Mouse (Mus musculus): ENCODE results near the gene Cflar.

Gene Cflar

DNA sequence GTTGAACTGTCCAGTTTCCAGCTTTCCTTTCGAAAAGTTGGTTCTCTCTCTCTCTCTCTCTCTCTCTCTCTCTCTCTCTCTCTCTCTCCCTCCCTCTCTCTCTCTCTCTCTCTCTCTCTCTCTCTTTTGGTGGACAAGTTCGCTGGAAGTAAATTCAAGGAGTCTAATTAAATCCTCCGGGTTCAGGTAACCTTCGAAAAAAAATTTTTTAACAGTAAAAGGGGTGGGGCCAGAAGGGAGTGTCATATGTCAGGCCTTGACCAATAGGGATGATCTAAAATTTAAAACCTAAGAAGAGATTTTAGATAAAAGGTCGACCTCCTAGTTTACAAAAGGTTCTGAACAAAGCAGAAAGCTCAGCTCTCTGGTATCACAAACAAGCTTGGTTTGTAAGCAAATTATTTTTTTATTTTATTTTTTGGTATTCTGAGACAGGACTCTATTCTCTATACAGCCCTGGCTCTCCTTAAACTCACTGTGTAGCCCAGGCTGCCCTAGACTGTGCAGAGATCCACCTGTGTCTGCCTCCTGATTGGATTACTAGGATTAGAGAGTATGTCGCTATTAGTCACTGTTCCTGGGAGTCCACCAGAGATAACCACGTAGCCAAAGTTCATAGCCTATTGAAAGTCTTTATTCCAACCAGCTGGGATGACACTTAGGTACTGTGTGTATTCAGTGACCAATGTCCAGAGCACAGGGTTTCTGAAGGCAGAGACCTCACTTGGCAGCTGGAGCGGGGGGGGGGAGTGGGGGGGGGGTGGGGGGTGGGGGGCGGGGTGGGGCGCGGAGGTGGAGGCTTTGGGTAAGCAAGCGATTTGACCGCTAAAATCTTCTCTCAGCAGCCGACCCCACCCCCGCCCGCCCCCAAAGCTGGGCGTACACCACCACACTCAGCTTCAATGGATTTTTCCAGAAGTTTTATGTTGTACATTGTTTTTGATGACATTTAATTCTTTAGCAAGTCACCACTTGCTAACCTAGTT, 1.1 kb downstream of the Cflar start:
- DNase-seq (ENCODE audit: low read depth), result peak; percentile 80

DNA sequence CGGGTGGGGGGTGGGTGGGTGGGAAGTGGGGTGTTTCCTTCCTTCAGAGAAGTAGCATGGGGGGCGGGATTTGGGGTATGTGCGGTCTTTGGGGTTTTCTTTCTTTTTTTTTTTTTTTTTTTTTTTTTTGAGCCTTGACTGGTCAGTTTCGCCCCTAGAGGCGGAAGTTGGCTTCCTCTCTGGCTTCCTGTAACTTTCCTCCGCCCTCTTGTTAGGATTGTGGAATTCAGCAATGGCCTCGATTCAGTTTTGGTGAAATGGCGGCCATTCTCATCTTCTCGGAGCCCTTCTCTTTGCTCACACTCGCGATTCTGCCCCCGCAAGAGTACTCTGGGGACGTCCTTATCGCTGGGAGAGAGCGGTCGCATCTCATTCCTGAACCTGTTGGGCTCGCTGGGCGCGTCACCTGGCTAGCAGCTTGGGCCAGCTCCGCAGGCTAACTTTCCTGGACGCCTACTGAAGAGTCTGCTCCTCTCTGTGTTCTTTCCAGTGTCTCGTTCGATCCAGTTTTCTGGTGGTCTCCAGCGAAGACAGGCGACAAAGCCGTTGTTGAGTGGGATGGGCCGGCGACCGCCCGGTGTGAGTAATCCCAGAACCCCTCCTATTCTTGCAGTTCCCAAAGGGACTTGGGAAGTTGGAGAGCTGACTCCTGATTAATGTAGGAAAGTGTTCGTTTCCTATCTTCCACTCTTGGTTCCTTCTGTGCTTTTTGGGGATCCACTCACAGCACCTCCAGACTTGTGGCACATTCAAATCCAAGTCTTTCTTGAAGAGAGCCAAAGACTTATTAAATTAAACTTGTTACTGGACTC, 2.0 kb downstream of the Cflar start:
- DNase-seq (ENCODE audit: low read depth), result no peak

DNA sequence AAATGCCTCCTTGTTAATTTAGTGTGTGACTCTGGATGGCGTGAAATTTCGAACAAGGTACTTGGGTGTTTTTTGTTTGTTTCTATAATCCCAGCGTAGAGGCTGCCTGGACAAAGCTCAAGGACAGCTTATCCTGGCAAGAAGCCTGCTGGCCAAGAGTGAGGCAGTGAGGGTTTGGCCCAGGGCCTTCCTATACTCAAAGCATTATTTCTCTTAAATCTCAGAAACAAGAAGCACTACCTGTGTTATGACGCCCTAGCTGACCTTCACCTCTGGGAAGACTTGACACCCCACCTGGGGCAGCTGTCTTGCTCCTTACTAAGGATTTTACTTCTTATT, 2.6 kb downstream of the Cflar start:
- DNase-seq (ENCODE audit: low read depth), result no peak

DNA sequence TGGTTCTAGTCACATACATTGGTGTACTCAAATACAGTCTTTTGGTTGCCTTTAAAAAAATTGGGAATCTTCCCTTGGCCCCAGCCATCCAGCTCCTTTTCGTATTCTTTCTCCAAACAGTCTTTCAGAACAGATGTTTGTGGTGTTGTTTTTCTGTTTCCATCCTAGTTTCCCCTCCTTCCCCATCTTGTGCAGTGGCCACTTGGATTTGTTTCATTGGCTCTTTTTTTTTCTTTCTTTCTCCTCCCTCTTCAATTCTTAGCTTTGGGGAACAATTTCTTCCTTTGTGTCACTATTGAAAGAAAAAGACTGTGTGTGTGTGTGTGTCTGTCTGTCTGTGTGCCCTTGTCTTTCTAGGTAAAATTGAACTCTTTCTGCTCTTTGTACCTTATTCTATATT, 3.1 kb downstream of the Cflar start:
- no peak for DNase-seq (ENCODE audit: low read depth)

DNA sequence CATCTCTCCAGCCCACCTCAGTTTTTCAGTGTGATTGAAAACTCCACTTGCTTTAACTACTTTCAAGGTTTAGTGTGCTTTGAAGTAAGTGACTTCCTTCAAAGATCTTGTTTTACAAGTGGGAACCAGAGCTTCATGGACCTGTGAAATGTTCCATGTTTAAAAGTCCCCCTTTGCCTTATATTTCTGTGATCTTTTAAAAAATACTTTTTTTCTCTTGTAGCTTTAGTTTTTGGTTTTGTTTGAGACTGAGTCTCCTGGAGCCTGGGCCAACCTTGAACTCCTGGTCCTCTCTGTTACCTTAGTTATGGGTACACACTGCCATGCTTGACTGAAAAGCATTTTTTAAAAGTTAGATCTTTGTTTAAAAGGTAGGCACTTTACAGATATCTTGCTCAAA, 4.2 kb downstream of the Cflar start:
- no peak for DNase-seq (ENCODE audit: low read depth)

- no peak for DNase-seq (ENCODE audit: low read depth)
Measured at GRCm38 (mm10) chr1:58716162-58716882, 5.0 kb downstream of the Cflar start.

DNA sequence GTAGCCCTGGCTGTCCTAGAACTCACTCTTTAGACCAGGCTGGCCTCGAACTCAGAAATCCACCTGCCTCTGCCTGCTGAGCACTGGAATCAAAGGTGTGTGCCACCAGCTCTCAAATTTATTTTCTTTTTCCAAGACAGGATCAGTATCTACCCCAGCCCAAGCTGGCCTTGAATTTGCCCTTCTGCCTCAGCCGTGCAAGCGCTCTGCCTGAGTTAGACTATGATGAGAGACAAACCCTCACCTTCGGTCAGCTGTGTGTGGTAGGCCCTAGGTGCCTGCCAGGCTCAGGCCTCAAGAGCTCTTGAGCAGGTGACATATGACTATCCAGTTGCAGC, 5.5 kb downstream of the Cflar start:
- DNase-seq (ENCODE audit: low read depth), result no peak

DNA sequence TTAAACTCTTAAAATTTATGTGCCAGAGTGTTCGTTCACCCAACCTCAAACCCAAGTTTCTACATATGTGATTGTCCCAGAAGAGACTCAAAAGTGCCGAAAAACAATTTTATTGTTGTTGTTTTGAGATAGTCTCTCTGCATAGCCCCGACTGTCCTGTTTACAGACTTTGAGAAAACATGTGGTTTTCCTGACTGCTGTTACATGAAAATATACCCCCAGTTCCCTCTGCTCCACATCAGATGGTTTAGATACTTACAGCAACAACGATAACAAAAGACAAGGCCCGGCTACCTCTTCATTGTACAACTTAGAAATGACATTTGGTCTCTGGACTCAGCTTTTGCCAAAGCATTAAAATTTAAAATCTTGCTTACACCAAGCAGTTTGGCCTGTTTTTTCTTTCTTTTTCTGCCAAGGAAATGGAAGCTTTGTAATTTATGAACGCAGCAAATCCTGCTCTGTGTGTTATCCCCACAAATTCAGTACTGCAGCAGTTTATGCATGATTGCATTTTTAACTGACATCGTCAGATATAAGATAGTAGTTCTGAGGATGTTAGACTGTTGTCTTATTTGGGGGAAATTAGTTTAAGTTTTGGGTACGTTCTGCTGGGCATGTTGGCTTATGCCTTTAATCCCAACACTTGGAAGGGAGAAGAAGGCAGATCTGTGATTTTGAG, 6.4 kb downstream of the Cflar start:
- DNase-seq (ENCODE audit: low read depth), result no peak

GRCm38 (mm10) chr1:58719356-58719945, 8.1 kb downstream of the Cflar start:
- no peak for DNase-seq (ENCODE audit: low read depth)

DNA sequence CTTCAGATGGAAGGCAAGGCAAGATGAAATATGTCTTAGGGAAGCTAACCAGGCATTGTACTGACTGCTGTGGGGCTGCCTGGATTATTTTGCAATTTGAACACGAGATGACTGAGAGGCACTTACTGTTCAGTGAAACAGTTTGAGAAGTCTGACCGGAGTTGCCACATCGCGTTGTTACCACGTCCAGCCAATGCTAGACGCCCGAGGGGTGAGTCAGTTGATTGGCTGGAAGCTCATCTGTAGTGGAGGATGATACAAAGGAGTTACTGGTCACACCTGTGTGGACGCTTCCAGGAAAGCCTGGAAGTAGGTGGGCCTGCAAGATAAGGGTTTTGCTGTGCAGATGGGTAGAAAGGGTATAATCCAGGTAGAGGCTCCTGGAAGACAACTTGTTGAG, 8.8 kb downstream of the Cflar start:
- DNase-seq (ENCODE audit: low read depth), result no peak

- no peak for DNase-seq (ENCODE audit: low read depth)
Measured at GRCm38 (mm10) chr1:58720988-58721387, 9.7 kb downstream of the Cflar start.

- no peak for DNase-seq (ENCODE audit: low read depth)
Measured at GRCm38 (mm10) chr1:58722115-58722938, 11.0 kb downstream of the Cflar start.

DNA sequence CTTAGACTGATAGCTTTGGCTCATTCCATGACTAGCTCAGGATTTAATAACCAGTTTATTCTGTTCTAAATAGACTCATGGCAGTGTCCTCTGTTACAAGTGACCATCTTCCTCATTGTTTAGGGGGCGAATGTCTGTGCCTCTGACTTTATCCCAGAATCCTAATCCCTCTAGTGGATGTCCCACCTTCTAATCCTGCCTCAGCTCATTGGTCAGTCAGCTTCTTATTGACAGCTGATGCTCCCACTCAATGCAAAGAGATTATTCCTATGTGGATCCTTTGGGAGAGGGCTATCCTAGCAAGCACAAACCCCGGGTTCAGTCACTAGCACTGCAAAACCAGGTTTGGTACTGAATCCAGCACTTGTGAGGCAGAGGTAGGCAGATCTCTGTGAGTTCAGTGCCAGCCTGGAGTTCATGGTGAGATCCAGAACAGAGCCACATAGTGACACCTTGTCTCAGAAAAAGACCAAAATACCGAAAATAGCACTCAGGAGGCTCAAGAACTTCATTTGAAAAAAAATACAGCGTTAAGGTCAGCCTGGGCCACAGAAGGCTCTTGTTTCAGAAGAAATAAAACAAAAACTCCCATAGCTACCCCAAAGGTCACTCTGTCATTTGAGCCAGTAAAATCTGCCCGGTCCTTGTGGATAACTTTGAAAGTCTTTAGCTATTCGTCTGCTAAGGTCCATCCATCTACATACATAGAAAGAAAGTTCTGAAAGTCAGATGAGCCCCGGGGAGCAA, 11.9 kb downstream of the Cflar start:
- DNase-seq (ENCODE audit: low read depth), result no peak

DNA sequence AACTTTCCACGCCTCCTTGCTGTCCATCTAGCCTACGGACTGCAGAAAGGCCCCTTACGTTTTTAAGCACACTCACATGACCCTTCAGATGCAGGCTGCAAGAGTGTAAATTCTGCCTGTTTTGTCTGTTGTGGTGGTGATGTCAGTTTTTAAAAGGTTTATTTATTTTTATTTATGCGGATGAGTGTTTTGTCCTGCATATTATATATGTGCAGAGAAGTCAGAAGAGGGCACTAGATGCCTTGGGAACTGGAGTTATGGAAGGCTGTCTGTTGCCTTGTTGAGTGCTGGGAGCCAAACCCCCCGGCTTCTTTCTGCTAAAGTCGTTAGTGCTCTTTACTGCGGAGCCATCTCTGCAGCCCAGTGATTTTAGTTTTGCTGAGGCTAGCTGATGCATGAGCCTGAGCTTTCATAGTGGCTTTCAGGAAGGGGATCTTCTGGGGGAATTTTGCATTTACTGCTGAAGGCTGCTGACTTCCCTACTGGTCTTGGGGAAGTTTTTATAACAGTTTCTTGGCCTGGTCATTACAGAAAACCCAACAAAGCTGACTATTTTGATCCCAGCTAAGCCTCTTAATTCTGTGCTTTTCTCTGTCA, 12.6 kb downstream of the Cflar start:
- DNase-seq (ENCODE audit: low read depth), result no peak

DNA sequence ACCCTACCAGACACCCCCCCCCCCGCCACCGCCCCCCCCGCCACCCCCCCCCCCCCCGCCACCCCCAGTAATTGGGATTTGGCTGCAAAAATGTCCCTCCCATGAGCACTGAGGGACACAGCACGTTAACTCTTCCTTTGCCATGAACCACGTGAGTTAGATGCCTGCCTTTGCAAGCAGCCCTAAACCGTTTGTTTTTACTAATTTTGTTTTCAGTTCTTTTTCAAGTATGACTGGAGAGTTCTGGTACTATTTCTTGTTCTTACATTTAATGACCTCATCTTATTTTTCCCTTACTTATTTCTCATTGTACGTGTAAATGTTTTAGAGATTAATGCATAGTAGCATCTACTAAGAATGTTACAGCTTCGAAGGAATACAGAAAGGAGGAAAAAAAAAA, 13.2 kb downstream of the Cflar start:
- DNase-seq (ENCODE audit: low read depth), result no peak

DNA sequence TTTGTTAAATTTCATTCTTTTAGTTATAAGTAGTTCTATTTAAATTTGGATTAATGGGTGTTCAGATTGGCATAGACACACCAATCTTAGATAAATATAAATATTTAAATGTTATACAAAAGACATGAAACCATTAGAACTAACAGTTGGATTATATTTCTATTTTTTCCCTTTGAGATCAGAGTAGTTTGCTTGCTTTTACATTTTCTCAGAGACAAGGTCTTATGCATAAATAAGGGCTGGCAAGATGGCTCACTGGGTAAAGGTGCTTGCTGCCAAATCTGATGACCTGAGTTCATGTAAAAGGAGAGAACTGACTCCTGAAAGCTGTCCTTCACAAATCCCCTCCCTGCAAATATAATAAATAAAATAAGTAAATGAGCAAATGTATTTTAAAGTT, 13.8 kb downstream of the Cflar start:
- no peak for DNase-seq (ENCODE audit: low read depth)

DNA sequence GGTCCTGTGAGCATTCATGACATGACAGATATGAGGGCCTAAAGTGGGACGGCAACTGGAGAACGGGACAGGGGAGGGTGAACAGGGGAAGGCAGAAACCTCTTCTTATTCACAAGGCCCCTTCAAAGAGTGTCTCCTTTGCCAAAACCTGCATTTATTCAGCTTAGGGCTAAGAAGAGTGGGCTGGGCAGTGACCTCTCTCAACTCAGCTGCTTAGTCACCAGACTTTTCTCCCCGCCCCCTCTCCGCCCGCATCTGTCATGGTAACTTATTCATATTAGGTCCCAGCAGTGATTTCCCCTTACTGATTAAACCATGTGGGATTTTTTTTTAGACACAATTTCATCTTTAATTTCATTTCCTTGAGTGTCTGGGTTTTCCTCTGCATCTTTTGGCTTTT, 14.5 kb downstream of the Cflar start:
- no peak for DNase-seq (ENCODE audit: low read depth)

- no peak for DNase-seq (ENCODE audit: low read depth)
Measured at GRCm38 (mm10) chr1:58727019-58727746, 15.9 kb downstream of the Cflar start.
